Mouse (Mus musculus) gastrocnemius, postnatal 36 days (tissue): ENCODE measurements at regions not wholly inside any gene's neighbourhood (a gene's known extent, or its start where the extent isn't known, plus 50 kb on each side); places are given as distances from the start of the nearest gene placed in this dataset.

Experiments used
- DNase-seq, 2 experiments: peaks; one replicate each; pipeline ENCODE4 v3.0.0; 2022
- intact Hi-C: fragments of 180-260 bp; cut with DNase I; formaldehyde crosslinking; loops from one replicate; pipeline ENCODE4 v1.15.1; 2025

GRCm38 (mm10) chr1:151113199-151113598, 69.1 kb upstream of the Gm47985 start:
- DNase-seq: no peak
- intact Hi-C loops: no loop called here

DNA sequence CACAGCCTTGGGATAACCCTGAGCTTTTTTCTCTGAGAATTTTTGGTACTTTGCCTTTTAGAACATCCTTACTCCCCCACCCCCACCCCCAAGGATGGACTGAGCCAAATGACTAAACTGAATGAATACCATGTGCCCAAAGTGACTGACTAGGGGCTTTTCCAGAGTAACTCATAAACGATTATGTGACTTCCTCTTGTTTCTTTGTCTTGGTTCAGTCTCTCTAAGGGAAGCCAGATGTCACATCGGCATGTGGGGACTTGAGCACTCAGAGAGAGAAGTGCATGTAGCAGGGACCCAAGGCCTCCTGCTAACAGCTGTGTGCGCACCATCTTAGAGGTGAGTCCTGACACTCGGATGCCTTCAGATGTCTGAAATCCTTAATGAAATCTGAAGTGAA, 63.8 kb upstream of the Gm47985 start:
- no peak for DNase-seq
- intact Hi-C loops: no loop called here

DNA sequence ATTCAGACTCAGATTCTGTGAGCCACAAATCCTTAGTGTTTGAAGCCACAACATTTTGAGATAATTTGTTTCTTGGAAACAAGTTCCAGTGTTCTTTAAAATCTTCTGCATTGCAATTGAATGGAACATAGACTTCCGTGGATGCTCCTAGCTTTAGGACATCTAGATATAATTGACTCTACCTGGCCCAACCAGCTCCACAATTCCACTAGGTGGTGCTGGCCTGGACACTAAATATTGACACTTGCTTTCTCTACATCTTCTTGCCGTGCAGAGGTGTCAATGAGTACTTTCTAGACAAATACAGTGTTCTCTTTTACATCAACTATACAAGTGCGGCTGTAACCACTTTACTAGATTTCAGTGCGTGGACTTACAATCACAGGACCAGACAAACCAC, 63.4 kb upstream of the Gm47985 start:
- intact Hi-C loops: no loop called here
- no peak for DNase-seq

DNA sequence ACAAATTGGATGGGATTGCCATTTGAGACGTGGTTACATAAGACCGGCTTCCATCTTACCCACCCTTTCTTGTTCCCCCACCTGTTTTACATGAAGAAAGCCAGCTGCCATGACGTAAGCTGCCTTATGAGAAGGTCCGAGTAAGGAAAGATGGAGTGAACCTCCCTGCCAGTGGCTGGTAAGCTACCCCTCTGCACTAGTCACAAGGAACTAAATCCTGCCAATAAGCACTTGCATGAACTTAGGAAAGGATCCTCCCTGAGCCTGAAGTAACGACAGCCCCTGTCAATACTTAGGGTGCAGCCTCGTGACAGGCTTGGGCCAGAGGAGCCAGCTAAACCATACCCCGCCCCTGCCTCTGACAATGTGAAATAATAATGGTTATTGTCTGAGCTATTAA, 62.8 kb upstream of the Gm47985 start:
- DNase-seq: no peak
- intact Hi-C loops: no loop called here

DNA sequence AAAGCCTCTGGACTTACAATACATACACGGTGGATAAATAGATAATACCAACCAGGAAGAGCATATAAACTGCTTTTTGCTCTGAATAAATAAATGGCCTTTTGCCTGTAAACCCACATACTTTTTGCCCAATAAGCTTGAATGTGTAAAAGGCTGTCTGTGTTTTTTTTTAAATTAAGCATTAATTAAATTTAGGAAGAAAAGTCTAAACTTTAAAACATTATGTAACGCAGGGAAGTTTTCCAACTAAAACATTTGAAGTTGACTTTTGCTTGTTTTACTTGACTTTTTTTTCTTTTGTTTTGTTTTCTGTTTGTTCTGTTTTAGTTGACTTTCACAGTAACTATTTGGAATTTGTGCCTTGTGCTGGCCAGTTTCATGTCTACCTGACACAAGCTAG, 60.7 kb upstream of the Gm47985 start:
- no peak for DNase-seq
- intact Hi-C loops: no loop called here

DNA sequence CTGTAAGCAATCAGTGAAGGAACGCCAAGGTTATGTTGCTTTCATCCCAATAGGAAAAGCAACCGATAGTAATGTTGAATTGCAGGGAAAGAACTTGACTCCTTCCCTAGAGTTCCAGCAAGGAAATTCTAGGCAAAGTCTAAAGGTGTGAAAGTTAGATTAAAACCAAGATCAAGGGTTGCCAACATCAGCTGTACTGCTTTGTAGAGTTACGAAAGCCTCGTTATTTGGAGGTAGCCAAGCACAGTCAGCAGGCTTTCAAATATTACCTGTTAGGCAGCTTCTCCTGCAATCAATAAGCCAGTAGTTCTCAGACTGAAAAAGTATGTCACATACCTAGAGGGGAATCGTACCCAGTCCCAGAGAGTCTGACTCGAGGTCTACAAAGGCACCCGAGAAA, 58.4 kb upstream of the Gm47985 start:
- intact Hi-C loops: no loop called here
- DNase-seq: no peak

DNA sequence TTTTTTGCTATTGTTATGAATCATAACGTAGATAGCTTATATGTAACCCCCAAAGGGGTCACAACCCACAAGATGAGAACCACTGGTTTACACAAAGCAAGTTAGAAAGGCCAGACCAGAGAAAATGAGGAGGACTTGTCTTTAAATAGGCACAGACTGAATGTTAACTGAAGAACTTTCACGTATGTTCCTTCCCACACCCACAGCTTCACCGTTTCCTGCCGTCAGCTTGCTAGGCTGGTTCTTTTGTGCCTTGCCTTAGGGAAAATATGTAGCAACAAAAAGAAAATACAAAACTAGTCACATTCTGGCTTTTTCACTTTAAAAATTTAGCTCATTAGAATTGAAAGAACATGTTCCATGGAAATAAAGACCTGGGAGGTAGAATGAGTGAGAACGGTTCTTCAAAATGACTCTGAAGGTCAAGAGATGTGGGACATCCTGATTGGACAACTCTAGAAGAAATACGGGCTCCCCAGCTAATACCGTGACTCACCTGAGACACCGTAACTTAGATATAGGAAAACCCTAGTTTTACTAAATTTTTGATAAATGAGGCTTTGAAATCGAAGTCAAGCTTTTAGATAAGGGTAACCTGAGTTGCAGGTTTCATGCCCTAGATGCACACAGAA, 57.2 kb upstream of the Gm47985 start:
- DNase-seq: no peak
- intact Hi-C loops: no loop called here

DNA sequence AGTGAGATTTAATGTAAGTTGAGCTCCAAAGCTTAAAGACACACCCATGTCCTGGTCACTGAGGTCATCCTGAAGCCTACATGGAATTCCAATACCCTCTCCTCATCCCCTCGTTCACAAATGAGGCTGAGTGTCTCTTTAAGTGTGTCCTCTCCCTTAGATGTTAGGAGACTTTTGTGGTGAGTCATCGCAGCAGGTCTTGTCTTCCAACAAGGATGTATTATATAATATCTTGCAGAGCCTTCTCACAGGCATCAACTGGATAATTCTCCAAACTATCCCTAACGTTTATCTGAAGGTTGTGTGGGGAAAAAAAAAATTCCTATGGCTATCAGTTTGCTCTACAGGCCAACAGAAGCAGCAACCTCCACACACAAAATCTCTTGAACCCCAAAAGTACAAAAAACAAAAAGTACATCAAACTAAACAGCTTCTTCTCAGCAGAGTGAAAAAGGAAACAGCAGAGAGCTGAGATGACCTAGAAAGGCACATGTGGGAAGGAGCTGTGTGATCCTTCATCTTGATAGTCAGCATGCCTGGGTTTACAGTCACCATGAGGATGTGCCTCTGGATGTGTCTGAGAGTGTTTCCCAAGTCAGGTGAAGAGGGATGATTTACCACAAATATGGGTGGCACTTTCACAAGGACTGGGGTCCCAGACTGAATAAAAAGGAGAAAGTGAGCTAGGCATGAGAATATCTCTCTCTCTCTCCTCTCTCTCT, 56.4 kb upstream of the Gm47985 start:
- intact Hi-C loops: no loop called here
- no peak for DNase-seq

DNA sequence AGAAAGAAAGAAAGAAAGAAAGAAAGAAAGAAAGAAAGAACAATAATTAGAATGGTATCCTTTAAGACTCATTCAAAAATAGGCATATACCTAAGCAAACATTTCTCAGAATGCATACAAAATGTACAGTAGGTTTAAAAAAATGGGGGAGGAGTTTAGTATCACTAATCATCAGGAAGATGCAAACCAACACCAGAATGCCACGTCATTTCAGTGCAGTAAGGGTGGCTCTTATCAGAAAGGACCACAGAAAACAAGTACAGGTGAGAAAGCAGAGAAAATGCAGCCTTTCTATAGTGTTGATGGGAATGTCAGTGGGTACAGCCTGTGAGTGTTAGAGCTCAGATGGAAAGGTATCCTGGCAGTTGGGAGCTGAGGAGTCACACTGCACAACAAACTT, 55.6 kb upstream of the Gm47985 start:
- DNase-seq: no peak
- intact Hi-C loops: no loop called here

DNA sequence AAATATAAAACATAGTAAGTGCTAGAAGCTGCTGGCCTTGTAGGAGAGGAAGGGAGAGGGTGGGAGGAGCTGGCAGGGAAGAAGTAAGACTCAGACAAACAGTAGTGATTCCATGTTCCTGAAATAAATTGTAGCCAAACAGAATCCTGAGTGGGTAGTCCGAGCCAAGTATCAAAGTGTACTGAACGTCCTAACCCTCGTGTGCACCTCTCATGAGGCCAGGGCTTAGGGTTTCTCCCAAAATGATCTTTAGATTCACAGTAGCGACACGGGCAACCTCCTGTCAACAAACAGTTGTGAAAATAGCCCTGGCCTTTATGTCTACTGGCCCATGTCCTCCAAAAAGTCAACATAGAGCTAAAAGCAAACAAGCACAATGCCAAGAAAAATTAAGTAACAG, 54.3 kb upstream of the Gm47985 start:
- peak in 1 of 2 experiments; percentile 6 for DNase-seq
- intact Hi-C loops: no loop called here

DNA sequence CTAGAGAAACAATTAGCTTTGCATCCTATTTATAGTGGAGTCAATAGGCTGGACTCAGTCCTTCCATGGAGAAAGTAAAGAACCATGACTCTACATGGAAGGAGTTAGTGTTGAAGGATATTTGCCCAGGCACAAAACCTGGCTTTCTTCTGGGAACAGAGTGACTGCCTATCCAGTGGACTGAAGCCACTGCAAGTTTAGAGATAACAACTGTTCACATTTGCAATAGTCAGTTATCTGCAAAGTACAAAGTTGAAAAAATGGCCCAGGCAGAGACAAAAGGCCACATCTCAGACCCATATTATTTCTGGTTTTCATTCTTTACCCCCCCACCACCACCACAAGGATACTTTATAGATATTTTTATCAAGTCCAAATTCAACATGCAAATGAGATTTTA, 53.4 kb upstream of the Gm47985 start:
- intact Hi-C loops: no loop called here
- DNase-seq: no peak

GRCm38 (mm10) chr1:151130036-151130435, 52.3 kb upstream of the Gm47985 start:
- intact Hi-C loops: no loop called here
- DNase-seq: no peak

GRCm38 (mm10) chr1:151130845-151131626, 51.3 kb upstream of the Gm47985 start:
- no peak for DNase-seq
- intact Hi-C loops: no loop called here

DNA sequence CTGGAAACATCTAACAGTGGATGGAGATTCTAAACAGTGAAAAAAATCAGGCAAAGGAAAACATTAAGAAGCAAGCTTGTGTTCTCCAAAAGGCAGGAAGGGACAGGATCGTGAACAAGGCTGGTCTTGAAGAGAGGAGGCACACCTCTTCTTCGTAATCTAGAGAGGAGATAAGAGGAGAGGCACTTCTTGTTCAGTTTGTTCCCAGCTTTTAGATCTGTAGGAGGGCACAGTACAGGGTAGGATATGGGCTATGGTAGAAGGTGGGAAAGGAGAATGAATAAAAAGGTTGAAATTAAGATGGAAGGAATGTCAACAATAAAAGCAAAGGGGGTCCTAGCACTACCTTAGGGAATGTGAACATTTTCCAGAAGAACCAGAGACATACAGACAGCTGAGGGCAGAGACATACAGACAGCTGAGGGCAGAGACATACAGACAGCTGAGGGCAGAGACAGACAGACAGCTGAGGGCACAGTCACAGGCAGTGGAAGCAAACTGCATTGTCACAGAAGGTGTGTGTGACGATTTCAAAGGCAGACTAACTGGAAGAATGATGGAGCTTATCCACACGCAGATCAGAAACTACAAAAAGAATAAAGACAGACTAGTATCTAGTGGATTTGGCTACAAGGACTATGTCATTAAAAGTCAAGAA, 50.6 kb upstream of the Gm47985 start:
- intact Hi-C loops: no loop called here
- DNase-seq: no peak
